Mouse (Mus musculus): Measurements from ENCODE around the gene Bach1. TPM values are rescaled to one million over a fixed set of nuclear protein-coding genes. Genes with fewer than 3 reads are reported as not detected.

Gene Bach1
- 6.3 and 9.0 TPM in 2 replicates for polyA plus RNA-seq (2015; fragmentation: Nextera tagmentation; extraction: Ambion mirVana)

- peak; percentile 92 for DNase-seq
- under 1% methylated on average over 84 of the region's 84 CpGs for WGBS (ENCODE audit: insufficient replicate concordance)
- H3K9ac ChIP-seq: peak within 1 kb of the TSS; percentile 97
- peaks cover 57% of the 10 kb centered on the region for H3K4me1 ChIP-seq (replicated peaks)
- peak within 1 kb of the TSS; percentile 94 for H3K4me2 ChIP-seq
- no peaks in the 10 kb centered on the region for H3K9me3 ChIP-seq (replicated peaks)
- H3K4me3 ChIP-seq (replicated peaks): peak within 1 kb of the TSS; percentile 89
- peak; percentile 83 for ATAC-seq (ENCODE audit: low read depth)
- H3K27ac ChIP-seq: peak within 1 kb of the TSS; percentile 95
- H3K27me3 ChIP-seq: no peaks in the 10 kb centered on the region
- no peaks in the 10 kb centered on the region for H3K36me3 ChIP-seq
These were observed at the start of gene Bach1 for GRCm38 (mm10) chr16:87698692-87699305. TSS of gene Bach1 (plus strand) at chr16:87698945.

GRCm38 (mm10) chr16:87652344-87652743, 46.4 kb upstream of the Bach1 start:
- 69% methylated on average over 8 of the region's 8 CpGs for WGBS (ENCODE audit: insufficient replicate concordance)
- ATAC-seq (ENCODE audit: low read depth): no peak
- no peak overlapping the region for H3K4me3 ChIP-seq (replicated peaks)
- H3K4me2 ChIP-seq: no peak overlapping the region
- no peaks in the 10 kb centered on the region for H3K36me3 ChIP-seq
- H3K27ac ChIP-seq: no peak overlapping the region
- no peak overlapping the region for H3K9ac ChIP-seq
- no peaks in the 10 kb centered on the region for H3K27me3 ChIP-seq
- peaks cover 7% of the 10 kb centered on the region; the same call in 1 of the 2 replicates for H3K4me1 ChIP-seq (replicated peaks)
- no peak for DNase-seq
- no peaks in the 10 kb centered on the region for H3K9me3 ChIP-seq (replicated peaks)

GRCm38 (mm10) chr16:87652924-87653323, 45.8 kb upstream of the Bach1 start:
- H3K27me3 ChIP-seq: no peaks in the 10 kb centered on the region
- ATAC-seq (ENCODE audit: low read depth): no peak
- no peaks in the 10 kb centered on the region for H3K36me3 ChIP-seq
- no peaks in the 10 kb centered on the region for H3K9me3 ChIP-seq (replicated peaks)
- 72% methylated on average over 13 of the region's 13 CpGs for WGBS (ENCODE audit: insufficient replicate concordance)
- no peak overlapping the region for H3K9ac ChIP-seq
- no peak for DNase-seq
- H3K4me1 ChIP-seq (replicated peaks): peaks cover 7% of the 10 kb centered on the region; the same call in 1 of the 2 replicates
- H3K4me2 ChIP-seq: no peak overlapping the region
- no peak overlapping the region for H3K4me3 ChIP-seq (replicated peaks)
- H3K27ac ChIP-seq: no peak overlapping the region

- ATAC-seq (ENCODE audit: low read depth) (no peak), DNase-seq (no peak)
- Histone ChIP-seq H3K36me3 (no peaks in the 10 kb centered on the region), H3K27me3 (no peaks in the 10 kb centered on the region), H3K4me1 (replicated peaks) (peaks cover 7% of the 10 kb centered on the region; the same call in 1 of the 2 replicates), H3K4me2 (no peak overlapping the region), H3K27ac (no peak overlapping the region; the same call in 1 of the 2 replicates), H3K4me3 (replicated peaks) (no peak overlapping the region), H3K9ac (no peak overlapping the region), H3K9me3 (replicated peaks) (no peaks in the 10 kb centered on the region)
- WGBS (ENCODE audit: insufficient replicate concordance): 28% methylated on average over 11 of the region's 11 CpGs
These were observed 44.6 kb upstream of the Bach1 start for GRCm38 (mm10) chr16:87654016-87654575.

DNA sequence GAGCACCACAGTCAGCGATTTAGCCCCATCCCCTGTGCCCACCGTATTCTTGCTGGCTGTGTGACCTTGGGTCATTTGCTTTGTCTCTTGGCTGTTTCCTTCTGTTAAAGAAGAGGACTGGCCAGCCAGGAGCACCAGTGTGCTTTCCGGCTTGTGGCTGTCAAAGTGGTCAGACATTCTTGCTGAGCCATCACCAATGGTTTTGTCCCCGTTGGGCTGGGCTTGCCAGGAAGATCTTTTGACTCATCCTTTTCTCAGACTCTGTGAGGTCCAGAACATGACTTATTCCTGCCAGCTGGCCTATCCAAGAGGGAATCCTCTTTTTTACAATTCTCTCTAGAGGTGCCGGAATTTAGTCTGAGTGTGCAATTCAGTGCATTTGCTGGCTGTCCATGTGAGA, 43.7 kb upstream of the Bach1 start:
- 0 out of 2 replicates have a peak, but pooled peaks have one; percentile 12 for ATAC-seq (ENCODE audit: low read depth)
- peaks cover 7% of the 10 kb centered on the region; the same call in 1 of the 2 replicates for H3K4me1 ChIP-seq (replicated peaks)
- 41% methylated on average over 5 of the region's 5 CpGs for WGBS (ENCODE audit: insufficient replicate concordance)
- no peak overlapping the region for H3K4me3 ChIP-seq (replicated peaks)
- no peak overlapping the region for H3K4me2 ChIP-seq
- no peaks in the 10 kb centered on the region for H3K36me3 ChIP-seq
- H3K9ac ChIP-seq: no peak overlapping the region
- H3K9me3 ChIP-seq (replicated peaks): no peaks in the 10 kb centered on the region
- no peaks in the 10 kb centered on the region for H3K27me3 ChIP-seq
- no peak for DNase-seq
- no peak overlapping the region for H3K27ac ChIP-seq

- no peaks in the 10 kb centered on the region for H3K36me3 ChIP-seq
- H3K27me3 ChIP-seq: no peaks in the 10 kb centered on the region
- H3K4me3 ChIP-seq (replicated peaks): no peak overlapping the region
- no peak overlapping the region for H3K27ac ChIP-seq
- no peak overlapping the region for H3K4me2 ChIP-seq
- no peaks in the 10 kb centered on the region for H3K9me3 ChIP-seq (replicated peaks)
- WGBS (ENCODE audit: insufficient replicate concordance): 40% methylated on average over 9 of the region's 9 CpGs
- ATAC-seq (ENCODE audit: low read depth) (no peak), DNase-seq (no peak)
- H3K9ac ChIP-seq: no peak overlapping the region
- peaks cover 7% of the 10 kb centered on the region; the same call in 1 of the 2 replicates for H3K4me1 ChIP-seq (replicated peaks)
These were observed 43.2 kb upstream of the Bach1 start for GRCm38 (mm10) chr16:87655579-87655978.

- ATAC-seq (ENCODE audit: low read depth) (no peak), DNase-seq (no peak)
- 65% methylated on average over 4 of the region's 4 CpGs for WGBS (ENCODE audit: insufficient replicate concordance)
- H3K27me3 ChIP-seq: no peaks in the 10 kb centered on the region
- H3K36me3 ChIP-seq: no peaks in the 10 kb centered on the region
- H3K4me3 ChIP-seq (replicated peaks): no peak overlapping the region
- no peak overlapping the region for H3K4me2 ChIP-seq
- no peak overlapping the region for H3K27ac ChIP-seq
- no peak overlapping the region for H3K9ac ChIP-seq
- peaks cover 13% of the 10 kb centered on the region; the same call in 1 of the 2 replicates for H3K4me1 ChIP-seq (replicated peaks)
- no peaks in the 10 kb centered on the region for H3K9me3 ChIP-seq (replicated peaks)
These were observed 42.0 kb upstream of the Bach1 start for GRCm38 (mm10) chr16:87656771-87657170.

DNA sequence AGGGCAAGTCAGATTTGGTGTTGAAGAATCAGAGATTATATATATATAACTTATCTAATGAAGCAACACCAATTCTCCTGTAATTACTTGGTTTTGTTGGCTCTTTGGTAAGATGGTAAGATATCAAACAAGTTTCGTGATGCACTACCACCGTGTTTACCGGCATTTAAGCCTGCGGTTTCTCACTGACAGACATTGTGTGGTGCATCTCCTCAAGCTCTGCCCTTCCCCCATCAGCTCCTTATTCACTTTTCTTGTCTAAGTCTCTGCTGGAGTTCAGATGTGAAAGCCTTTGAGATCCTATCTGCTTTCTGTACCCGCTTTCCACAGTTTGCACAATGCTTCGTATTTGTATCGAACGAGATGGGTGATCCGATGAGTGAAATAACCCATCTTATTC, 41.5 kb upstream of the Bach1 start:
- H3K9ac ChIP-seq: no peak overlapping the region
- DNase-seq (no peak), ATAC-seq (ENCODE audit: low read depth) (no peak)
- 76% methylated on average over 9 of the region's 9 CpGs for WGBS (ENCODE audit: insufficient replicate concordance)
- no peaks in the 10 kb centered on the region for H3K27me3 ChIP-seq
- no peaks in the 10 kb centered on the region for H3K9me3 ChIP-seq (replicated peaks)
- H3K36me3 ChIP-seq: no peaks in the 10 kb centered on the region
- H3K4me1 ChIP-seq (replicated peaks): peaks cover 14% of the 10 kb centered on the region; the same call in 1 of the 2 replicates
- no peak overlapping the region for H3K27ac ChIP-seq
- H3K4me2 ChIP-seq: no peak overlapping the region
- no peak overlapping the region for H3K4me3 ChIP-seq (replicated peaks)

DNA sequence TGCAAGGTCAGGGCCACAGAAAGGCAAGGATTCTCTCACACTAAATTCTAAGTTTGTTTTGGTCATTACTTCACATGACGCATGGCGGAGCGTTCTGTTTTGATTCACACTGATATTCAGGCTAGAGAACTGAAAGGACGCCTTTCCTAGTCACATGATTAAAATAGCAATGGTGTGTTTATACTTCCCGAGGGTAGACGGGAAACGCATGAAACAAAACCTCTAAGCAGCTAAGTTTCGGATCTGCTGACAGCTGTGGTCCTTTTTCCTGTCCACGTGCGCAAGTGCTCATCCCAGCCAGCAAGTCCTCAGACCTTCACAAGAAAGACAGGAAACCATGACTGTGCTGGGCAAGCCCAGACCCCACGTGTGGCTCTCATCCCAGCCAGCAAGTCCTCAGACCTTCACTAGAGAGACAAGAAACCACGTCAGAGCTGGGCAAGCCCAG, 37.7 kb upstream of the Bach1 start:
- WGBS (ENCODE audit: insufficient replicate concordance): 20% methylated on average over 12 of the region's 12 CpGs
- H3K27ac ChIP-seq: no peak overlapping the region
- H3K9ac ChIP-seq: no peak overlapping the region

GRCm38 (mm10) chr16:87661636-87662035, 37.1 kb upstream of the Bach1 start:
- H3K9me3 ChIP-seq (replicated peaks): no peaks in the 10 kb centered on the region
- H3K4me1 ChIP-seq (replicated peaks): peaks cover 7% of the 10 kb centered on the region; the same call in 1 of the 2 replicates
- H3K9ac ChIP-seq: no peak overlapping the region
- H3K4me3 ChIP-seq (replicated peaks): 0 out of 2 replicates have a peak overlapping the region, but pooled peaks have one; percentile 3
- peak overlapping the region; percentile 41; the same call in 1 of the 2 replicates for H3K4me2 ChIP-seq
- ATAC-seq (ENCODE audit: low read depth) (no peak), DNase-seq (no peak)
- no peaks in the 10 kb centered on the region for H3K27me3 ChIP-seq
- H3K36me3 ChIP-seq: no peaks in the 10 kb centered on the region
- WGBS (ENCODE audit: insufficient replicate concordance): 27% methylated on average over 8 of the region's 8 CpGs
- no peak overlapping the region for H3K27ac ChIP-seq

More for the DNA sequence above, 37.7 kb upstream of the Bach1 start:
- Histone ChIP-seq H3K4me3 (replicated peaks) (0 out of 2 replicates have a peak overlapping the region, but pooled peaks have one; percentile 3), H3K27me3 (no peaks in the 10 kb centered on the region), H3K4me2 (peak overlapping the region; percentile 41), H3K9me3 (replicated peaks) (no peaks in the 10 kb centered on the region), H3K36me3 (no peaks in the 10 kb centered on the region), H3K4me1 (replicated peaks) (peaks cover 7% of the 10 kb centered on the region; the same call in 1 of the 2 replicates)
- no peak for DNase-seq
- peak; percentile 55 for ATAC-seq (ENCODE audit: low read depth)

- WGBS (ENCODE audit: insufficient replicate concordance): 77% methylated on average over 2 of the region's 2 CpGs
- no peaks in the 10 kb centered on the region for H3K36me3 ChIP-seq
- H3K4me2 ChIP-seq: no peak overlapping the region
- H3K4me3 ChIP-seq (replicated peaks): no peak overlapping the region
- DNase-seq: no peak
- no peaks in the 10 kb centered on the region for H3K27me3 ChIP-seq
- peaks cover 7% of the 10 kb centered on the region; the same call in 1 of the 2 replicates for H3K4me1 ChIP-seq (replicated peaks)
- H3K9me3 ChIP-seq (replicated peaks): no peaks in the 10 kb centered on the region
- no peak overlapping the region for H3K27ac ChIP-seq
- H3K9ac ChIP-seq: no peak overlapping the region
- no peak for ATAC-seq (ENCODE audit: low read depth)
These were observed 36.2 kb upstream of the Bach1 start for GRCm38 (mm10) chr16:87662528-87662927.
